Mouse (Mus musculus): ENCODE results near the gene Naa38.

Naa38 gene

GRCm38 (mm10) chr11:69443328-69443727 lies 48.0 kb downstream of the Naa38 start:
- DNase-seq = no peak

Measured in cerebellum, adult 11-12 months (tissue).